Mouse (Mus musculus) cerebellum, adult 11 months (tissue): ENCODE results near the gene 3110082J24Rik.

Source experiments
- DNase-seq: peaks from one replicate; pipeline ENCODE4 v3.0.0; 2022

3110082J24Rik gene

DNA sequence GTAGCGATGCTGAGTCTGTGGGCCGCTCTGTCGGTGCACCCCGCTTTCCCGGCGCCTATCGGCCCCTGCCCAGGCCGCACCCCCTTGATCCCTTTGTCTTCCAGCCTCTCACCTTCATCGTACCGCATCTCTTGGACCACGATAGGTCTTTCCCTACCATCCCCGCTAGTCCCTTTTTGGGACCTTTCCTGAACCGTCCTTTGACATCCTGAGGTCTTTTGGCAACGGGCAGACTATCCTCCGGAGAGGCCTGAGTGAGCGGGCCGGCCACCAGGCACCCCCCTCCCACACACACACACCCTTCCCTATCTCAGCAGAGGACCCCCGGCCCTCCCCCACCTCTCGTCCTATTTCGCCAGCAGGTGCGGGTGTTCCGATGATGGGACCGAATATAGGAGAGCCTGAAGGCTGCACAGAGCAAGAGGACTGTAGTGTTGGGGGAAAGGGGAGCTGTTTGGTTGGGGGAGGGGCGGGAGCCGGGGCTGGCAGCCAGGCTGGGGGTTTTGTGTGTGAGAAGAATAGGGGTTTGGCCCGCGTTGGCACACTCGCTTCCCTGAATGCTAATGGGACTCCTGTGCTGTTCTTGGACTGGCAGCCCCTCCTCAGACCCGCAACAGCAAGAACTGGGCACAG, at the start of gene 3110082J24Rik:
3110082J24Rik (minus strand) TSS at position 419 of the 633 bp plus-strand sequence.
- DNase-seq, result no peak

DNA sequence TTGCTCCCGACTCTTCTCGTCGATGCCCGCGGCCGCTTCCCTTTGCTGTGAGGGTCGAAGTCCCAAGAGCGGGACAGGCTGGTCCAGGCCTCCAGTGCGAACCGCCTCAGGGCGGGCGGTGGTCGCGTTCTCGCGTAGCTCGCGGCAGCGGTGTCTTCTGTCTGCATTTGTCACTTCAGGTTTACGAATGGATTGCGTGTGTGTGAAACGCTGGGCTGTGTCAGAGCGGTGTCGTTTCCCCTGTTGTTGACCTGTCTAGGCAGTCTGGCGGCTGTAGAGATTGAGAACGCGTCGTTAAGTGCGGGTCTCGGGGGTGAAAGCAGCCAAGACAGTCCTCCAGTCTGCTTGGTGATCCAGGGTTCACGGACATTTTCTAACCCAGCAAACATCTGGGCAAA, 49.5 kb upstream of the 3110082J24Rik start:
- DNase-seq, result no peak

DNA sequence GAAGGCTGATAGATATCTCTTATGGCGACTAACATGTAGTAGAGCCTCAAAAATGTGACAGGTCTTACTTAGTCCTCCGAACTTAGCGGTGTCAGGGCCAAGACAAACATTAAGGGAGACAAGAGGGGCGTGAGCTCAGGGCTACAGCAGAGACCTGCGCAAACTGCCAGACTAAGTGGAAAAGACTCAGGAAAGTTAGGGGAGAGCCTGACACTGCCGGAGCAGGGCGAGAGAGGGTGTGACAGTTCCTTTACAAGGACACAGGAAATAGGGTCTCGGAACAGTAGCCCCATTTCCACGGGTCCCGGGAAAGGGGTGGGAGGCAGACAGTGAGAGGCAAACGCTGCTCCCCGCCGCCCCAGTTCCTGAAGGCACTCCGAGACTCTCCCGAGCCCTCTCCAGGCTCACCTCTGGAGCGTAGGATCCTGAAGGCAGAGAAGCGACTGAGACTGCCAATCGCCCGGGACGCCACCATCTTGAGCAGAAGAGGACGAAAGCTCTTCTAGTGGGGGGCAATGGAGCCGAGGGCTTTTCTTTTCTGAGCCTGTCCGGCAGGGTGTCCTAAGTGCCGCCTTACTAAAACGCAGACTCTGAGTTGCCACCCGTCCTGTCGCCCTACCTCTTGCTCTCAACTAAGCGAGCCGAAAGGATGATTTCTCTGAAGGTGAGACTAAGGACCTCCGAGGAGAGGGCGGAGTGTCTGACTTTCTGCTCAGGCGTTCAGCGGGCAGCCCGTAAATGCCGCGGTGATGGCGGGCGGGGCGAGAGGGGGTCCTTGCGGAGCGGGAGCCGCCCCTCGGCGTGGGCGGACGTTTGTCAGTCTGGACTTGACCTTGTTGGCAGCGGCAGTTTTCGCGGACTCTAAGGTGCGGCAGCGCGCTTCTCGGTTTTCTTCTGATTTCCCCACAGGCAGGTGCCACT, 48.8 kb upstream of the 3110082J24Rik start, which contains the start of the genes Hadha and Hadhb:
Hadha (minus strand) TSS at position 689 of the 921 bp plus-strand sequence.
Hadhb (plus strand) TSS at position 775 of the 921 bp plus-strand sequence.
- DNase-seq, result peak; percentile 92

DNA sequence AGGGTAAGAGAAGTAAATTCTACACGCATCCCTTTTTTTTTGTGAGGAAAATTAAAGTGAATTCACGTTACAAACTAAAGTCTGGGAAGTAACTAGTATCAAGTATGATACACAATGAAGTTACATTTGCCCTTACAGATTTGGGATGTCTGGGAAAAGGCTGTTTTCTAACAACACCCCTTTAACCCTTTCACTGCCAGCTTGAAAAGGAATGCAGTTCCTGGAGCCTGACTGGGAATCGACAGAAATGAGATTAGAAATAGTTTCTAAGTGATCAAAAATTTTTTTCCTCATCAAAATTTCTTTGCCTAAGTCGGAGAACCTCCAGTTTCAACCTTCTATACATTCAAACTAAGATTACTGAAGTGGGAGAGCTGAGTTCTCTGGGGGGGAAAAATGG, 48.1 kb upstream of the 3110082J24Rik start:
- DNase-seq, result no peak

DNA sequence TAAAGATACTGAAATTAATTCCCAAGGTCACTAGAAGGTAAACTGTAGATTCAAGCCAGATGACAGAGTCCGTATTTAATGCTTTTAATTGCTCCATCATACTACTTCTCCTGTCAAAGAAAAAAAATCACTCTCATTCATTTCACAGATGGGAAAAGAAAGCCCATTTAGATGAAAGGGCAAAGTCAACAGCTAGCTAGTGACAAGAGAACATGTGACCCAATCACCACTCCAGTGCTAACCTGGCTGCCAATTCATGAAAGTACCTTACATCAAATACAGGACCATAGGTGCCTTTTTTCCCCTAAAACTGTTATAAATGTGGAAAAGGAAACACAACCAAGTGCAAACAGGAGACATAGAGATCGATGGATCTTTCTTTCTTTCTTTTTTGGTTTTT, 47.3 kb upstream of the 3110082J24Rik start:
- DNase-seq, result no peak

DNA sequence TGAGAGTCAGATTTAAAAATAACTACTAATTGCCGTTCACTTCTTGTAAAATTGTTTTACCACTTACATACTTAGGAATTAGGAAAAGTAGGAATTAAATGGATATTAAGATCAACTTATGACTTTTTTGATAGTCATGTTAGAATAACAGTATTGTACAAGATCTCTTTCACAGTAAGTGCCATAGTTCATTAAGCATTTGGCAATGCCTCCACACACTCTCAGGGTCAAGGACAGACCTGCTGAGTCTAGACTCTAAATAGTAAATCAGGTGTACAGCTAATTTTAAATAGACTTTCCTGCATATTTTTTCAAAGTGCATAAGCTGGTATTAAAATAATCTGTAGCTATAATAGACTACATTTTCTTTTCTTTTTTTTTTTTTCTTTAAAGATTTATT, 46.5 kb upstream of the 3110082J24Rik start:
- no peak for DNase-seq

DNA sequence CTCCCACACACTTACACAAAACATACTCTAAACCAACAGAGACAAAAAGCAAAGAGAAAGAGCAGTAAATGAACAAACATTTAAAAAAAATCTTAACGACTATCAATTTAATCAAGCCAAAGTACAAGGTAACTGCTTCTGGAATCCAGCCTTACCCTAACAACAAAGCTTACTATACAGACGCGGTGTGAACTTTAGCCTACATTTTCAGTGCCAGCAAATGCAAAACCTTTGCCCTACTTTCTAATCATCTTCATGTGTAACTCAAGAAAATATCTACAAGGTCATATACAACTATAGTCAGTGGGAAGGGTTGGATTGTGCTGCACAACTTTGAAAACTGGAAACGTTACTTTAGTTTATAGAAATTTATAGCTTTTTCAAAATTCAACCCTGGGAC, 46.1 kb upstream of the 3110082J24Rik start:
- no peak for DNase-seq

DNA sequence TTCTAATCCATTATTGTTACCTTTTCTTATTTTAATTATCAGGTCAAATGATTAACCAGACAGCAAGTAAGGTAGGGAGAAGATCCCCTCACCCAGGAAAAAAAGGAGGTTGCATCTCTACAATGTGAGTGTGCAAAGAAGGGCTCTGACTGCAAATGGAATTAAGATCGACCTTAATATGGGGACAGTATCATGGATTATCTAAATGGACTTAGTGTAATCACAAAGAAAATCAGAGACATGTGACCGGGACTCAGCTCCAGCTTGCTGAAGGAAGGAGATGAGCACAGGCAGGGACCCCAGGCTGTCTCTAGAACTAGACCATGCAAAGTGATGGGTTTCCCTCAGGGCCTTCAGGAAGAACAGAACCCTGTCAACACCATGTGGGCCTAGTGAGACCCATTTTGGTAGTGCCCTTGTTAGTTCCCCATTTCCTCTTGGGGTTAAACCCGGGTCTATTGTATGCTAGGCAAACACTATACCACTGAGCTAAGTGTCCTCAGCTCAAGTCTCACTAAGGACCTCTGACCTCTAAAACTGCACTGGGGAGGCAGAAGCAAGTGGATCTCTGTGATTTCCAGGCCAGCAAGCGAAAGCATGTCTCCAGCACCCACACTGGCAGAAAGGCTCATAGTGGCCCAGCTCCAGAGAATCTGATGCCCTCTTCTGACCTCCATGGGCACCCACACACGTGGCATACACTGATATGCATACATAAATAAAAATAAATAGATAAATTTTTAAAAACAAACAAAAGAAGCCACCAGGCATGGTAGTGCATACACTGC, 42.4 kb upstream of the 3110082J24Rik start:
- no peak for DNase-seq

DNA sequence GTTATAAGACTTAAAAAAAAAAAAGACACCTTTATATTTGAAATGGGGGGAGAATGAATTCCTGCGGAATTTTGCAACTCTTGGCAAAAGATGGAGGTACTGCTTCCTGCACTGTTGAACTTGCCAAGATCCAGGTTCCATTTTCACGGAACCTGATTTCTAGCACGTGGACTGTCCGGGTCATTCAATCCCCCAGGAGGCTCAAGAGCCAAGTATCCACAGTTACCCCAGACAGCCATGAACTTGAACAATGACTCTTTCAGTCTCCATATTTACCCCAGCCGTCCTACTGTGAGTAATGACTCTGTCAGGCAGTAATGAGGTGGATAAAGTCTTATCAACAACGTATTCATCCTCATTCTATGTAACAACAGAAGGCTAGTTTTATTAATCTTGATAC, 40.6 kb upstream of the 3110082J24Rik start:
- no peak for DNase-seq

DNA sequence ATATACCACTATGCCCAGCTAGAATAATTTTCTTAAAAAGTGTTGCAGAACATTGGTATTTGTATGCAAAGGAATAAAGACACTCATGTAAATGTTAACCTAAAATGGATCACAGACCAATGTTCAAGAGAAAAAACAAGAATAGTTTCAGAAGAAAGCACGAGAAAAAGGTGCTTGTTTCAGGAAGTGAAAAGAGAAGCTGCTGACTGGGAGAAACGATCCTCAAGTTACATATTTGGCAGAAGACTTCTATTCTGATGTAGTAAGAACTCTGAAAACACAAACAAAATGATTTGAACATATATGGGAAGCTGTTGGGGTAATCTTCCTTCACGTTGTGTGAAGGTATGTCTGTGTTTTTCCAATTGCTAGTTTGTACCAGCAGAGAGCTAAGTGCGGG, 32.3 kb upstream of the 3110082J24Rik start:
- no peak for DNase-seq

DNA sequence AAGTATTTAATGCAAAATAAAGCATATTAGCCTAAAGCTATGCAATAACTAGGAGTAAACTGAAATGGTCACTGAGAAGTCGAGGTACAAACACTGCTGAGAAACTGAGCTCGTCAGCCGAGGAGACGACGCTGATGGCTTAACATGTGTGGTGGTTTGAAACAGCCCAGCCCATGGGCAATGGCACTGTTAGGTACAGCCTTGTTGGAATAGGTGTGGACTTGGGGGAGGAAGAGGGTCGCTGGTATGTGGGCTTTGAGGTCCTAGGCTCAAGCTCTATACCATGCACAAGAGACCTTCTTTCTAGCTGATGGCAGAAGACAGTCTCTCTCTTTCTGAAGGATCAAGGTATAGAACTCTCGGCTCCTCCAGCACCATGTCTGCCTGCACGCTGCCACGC, 31.4 kb upstream of the 3110082J24Rik start:
- no peak for DNase-seq

DNA sequence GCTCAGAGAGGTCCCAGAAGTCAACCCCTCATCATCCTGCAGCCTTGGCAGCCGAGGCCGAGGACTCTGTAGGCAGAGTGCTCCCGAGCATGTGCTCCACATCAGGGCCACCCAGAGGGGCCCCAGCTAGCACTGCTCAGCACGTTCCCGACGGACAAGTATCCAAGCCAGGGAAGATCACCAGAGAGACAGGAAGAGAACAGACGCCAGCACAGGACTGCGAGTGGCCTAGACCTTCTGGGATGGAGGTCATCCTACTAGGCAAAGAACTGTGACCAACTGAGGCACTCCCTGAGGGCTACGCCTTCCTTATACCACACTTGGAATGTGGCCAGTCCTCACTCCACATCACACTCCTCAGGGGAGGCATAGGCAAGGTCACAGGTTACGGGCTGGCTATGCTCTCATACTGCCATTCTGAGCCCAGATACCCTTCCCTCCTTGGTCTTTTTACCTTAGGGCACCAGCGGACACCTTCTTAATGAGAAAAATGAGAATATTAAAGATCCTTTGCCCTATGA, 29.9 kb upstream of the 3110082J24Rik start:
- DNase-seq, result no peak

DNA sequence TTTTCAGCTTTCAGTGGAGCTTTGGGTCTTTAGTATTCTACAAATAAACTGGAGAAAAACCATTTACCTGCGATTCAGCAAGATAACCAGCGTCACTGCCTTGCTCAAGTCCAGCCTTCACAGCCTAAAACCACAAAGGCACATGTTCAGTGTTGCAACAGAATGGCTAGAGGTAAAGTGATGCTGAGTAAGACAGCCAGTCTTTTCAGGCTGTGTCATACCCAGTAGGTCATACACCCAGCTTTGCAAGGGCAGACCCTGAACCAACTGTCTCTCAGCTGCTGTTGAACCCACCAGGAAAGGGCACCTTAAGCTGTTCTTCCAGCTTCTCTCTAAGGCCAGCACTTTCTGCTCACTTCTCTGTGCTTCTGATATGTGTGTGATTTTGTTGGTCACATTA, 26.3 kb upstream of the 3110082J24Rik start:
- DNase-seq, result no peak

DNA sequence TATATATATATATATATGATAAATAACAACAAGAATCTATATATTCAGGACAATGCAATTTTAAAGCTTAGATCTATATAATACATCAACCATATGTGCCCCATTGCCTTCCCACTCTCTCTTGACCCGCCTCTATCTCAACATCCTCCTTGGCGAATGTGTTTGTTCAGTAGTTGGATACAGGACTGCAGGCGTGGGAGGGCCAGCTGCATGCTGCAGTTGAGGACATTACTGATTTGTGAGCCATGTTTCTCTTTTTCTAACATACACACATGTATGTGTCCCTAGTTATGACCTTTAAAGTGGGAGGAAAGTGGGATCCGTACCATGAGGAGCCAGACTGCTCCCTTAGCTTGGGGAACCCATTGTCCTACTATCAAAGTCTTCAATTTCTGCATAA, 25.4 kb upstream of the 3110082J24Rik start:
- DNase-seq, result no peak

DNA sequence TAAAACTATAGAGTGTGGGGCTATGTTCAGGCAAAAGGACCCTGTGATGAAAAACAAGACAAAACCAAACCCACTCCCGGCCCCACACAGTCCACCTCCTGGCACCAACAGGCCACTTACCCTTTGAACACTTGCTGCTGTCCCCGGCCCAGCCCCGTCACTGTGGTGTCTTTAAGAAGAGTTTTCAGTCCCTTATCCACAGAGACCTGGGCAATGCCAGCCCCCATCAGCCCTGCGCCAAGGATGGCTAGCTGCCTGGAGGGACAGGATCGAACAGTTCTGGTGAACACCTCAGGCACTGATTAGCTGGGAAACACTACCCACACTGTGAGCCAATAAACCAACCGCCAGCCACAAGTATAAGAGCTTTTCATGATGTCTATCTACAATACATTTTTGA, 22.8 kb upstream of the 3110082J24Rik start:
- DNase-seq, result no peak

DNA sequence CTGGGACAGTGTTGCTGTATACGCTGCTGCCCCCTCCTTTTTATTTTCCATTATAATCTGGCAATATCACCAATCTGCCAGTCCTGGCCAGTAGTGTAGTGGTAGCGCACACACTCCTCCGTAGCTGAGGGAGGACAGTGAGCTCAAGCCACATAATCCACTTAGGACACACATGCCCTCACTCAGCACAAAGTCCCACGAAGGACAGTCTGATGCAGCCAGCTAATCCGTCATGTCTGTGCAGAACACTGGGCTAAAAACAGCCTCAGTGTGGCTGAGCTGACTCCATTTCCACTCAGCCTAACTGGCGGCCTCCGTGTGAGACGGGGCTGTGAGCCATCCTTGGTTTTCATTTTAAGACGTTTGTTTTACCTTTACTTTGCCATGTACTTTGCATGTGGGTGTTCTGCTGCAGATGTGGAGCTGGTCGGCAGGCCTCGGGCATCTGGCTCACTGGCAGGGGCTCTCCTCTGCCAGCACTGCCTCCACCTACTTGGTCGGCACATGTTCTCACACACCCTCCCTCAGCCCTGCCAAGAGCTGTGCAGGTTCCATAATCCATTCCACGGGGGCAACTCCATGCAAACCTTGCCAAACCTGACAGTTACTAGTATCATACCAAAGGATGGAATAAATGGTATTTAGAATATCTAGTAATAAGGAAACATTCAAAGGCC, 22.2 kb upstream of the 3110082J24Rik start:
- DNase-seq, result no peak

DNA sequence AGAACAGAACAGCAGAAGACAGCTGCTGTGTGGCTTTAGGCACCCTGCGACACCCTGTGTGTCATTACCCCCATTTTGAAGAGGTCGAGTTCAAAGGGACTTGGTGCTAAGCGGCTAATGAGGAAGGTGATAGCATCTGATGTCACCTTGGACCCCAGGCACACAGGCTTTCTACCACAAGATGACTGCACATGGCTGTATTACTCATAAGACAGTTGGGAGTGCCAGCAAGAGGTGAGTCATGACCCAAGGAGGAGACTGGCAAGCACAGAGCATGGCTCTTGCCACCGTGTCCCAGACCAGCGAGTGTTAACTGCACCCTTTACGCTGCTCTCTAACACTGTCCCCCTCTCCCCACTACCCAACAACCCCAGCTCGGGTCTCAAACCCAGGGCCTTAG, 20.9 kb upstream of the 3110082J24Rik start:
- no peak for DNase-seq

DNA sequence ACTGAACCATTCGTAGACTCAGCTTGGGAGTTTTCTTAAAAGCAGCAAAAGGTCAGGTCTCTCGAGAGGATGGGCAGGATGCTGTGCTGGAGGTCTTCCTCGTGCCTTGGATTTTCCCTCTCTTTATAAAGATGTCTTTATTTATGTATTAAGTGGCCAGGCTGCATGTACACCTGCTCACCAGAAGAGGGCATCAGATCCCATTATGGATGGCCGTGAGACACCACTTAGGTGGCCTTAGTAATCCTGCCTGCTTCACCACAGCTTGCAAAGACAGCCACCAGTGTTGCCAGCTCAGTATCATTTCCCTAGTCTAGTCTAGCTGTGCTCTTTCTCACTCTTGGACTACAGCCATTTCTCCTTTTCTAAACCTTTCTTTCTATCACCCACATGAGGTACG, 19.7 kb upstream of the 3110082J24Rik start:
- DNase-seq, result no peak

DNA sequence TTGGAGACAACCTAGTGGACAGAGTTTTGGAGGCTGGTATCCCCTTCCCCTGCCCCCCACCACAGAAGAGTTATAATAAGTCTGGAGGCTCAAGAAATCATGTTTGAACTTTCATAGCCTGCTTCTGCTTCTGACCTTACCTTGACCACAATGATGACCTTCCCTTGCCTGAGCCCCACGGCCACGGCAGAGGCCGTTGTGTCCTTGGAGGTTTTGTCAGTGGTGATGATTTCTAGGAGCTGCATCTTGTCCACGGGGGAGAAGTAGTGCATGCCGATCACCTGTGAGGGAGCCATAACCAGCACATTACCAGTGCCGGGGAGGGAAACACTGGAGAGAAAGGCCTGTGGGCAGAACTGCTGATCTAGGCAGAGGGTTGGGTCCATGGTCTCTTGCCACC, 16.6 kb upstream of the 3110082J24Rik start:
- DNase-seq, result no peak

DNA sequence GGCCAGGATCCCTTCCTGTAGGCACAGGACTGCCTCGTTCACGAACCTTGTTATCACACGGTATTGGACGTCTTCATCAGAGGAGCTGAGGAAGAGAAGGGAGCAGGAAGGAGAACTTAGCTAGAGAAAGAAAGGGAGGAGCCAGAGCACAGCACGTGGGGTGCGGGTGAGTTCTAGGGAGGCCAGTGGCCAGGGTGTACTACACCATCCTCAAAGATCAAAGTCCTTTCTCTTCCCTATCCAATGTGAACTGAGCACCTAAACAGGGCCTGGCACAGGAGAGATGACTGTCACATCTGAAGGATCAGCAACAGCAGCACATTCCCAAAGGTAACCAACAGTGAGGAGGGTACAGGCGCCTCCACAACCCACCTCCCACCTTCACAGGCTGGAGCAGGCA, 14.2 kb upstream of the 3110082J24Rik start:
- no peak for DNase-seq

DNA sequence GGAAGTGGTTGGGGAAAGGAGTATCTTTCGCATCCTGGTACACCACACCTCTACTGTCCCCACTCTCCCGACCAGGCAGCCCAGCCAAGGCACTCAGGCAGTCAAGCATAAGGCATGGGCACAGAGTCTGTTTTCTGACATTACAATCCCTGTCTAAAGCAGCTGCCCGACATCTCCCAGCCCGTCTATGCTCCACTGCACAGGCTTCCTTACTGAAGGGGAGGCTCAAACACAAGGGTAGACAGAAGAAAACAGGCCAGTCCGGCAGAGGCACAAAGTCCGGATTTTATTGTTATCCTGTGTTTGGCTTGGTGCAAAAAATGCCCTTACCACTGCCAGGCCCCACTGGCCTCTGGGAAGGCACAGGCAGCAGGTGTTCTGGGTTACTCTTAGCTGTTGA, 13.3 kb upstream of the 3110082J24Rik start:
- DNase-seq, result no peak

DNA sequence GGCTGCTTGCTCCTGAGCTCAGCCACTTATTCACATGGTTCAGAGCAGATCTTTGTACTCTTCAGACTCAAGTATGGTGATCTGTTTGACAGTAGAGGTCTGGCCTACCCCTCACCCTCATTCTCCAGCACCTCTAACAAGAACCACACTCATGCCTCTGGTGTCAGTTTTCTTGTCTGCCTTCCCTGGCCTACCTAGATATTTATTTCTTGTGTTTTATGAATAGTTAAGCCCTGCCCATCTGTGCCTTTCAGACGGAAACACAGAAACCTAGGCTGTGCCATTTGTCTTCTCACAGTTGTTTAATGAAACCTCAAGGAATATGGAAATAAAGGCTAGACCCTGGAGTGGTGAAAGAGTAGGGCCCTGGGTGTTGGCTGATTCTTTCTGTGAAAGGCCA, 12.1 kb upstream of the 3110082J24Rik start:
- DNase-seq, result no peak

DNA sequence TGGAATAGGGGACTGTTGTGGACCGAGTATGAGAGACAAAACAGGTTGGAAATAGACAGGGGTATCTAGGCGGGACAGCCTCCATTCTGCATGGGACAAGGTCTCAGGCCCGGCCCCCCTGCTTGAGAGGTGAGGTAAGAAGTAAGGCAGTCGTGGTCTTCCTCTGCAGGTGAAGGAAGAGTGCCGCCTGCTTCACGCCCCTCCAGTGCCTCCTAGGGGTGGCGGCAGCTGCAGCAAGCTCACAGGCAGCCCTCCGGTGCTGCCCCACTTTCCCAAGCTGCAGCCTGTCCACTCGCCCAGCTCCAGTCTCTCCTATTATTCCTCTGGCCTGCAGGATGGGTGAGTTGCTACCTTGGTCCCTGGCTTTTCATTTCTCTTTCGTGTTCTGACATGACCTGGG, 9.8 kb upstream of the 3110082J24Rik start:
- no peak for DNase-seq
